Mouse (Mus musculus) gastrocnemius, postnatal 4 days (tissue): ENCODE measurements around the gene Bdnf. TPM values are rescaled to one million over a fixed set of nuclear protein-coding genes. Genes with fewer than 3 reads are reported as not detected.

ENCODE experiments used
- DNase-seq, 2 experiments: peaks; one replicate each; pipeline ENCODE4 v3.0.0; 2021 to 2022; ENCODE audit warnings: low spot score in 2 of 2, mixed read lengths in 2 of 2
- long read RNA-seq, 2 experiments: library from polyadenylated mRNA; stranded (forward); transcript quantifications; one replicate each; pipeline ENCODE4 v2.0.0; 2021
- total RNA-seq, 2 experiments: library from RNA; stranded (reverse); gene quantifications; 2 replicates each; pipeline ENCODE4 v1.2.3; 2021

The Bdnf gene
- total RNA-seq: under 1 TPM; 0.64 to 0.93 TPM
- long read RNA-seq, experiment 1: 0 reads
- long read RNA-seq, experiment 2: 0 reads

- DNase-seq: no peak
Measured at GRCm38 (mm10) chr2:109674532-109674931, at the start of gene Bdnf. Bdnf (plus strand) TSS chr2:109674700.

- no peak for DNase-seq
Measured at GRCm38 (mm10) chr2:109626864-109627263, 47.6 kb upstream of the Bdnf start.

- no peak for DNase-seq
Measured at GRCm38 (mm10) chr2:109673509-109674455, 718 bp upstream of the Bdnf start.

- no peak for DNase-seq
Measured at GRCm38 (mm10) chr2:109675051-109675450, 551 bp downstream of the Bdnf start.

- peak in 1 of 2 experiments; percentile 54 for DNase-seq
Measured at GRCm38 (mm10) chr2:109675973-109676617, 1.6 kb downstream of the Bdnf start.

- no peak for DNase-seq
Measured at GRCm38 (mm10) chr2:109676618-109676974, 2.1 kb downstream of the Bdnf start.

- DNase-seq: peak in 1 of 2 experiments; percentile 9
Measured at GRCm38 (mm10) chr2:109677221-109678089, 3.0 kb downstream of the Bdnf start.

- DNase-seq: peak in 1 of 2 experiments; percentile 9
Measured at GRCm38 (mm10) chr2:109678090-109678409, 3.5 kb downstream of the Bdnf start.

- DNase-seq: no peak
Measured at GRCm38 (mm10) chr2:109678454-109678853, 4.0 kb downstream of the Bdnf start.

- no peak for DNase-seq
Measured at GRCm38 (mm10) chr2:109679446-109679845, 4.9 kb downstream of the Bdnf start.

GRCm38 (mm10) chr2:109681071-109681470 lies 6.6 kb downstream of the Bdnf start:
- no peak for DNase-seq

GRCm38 (mm10) chr2:109688661-109689060 lies 14.2 kb downstream of the Bdnf start:
- DNase-seq: no peak

- no peak for DNase-seq
Measured at GRCm38 (mm10) chr2:109692266-109693177, 18.0 kb downstream of the Bdnf start.

- peak in 1 of 2 experiments; percentile 46 for DNase-seq
Measured at GRCm38 (mm10) chr2:109693178-109694115, 18.9 kb downstream of the Bdnf start.

- no peak for DNase-seq
Measured at GRCm38 (mm10) chr2:109694116-109694837, 19.8 kb downstream of the Bdnf start.

GRCm38 (mm10) chr2:109694838-109695225 lies 20.3 kb downstream of the Bdnf start:
- DNase-seq: peak; percentile 52 to 75

GRCm38 (mm10) chr2:109697151-109697550 lies 22.7 kb downstream of the Bdnf start:
- no peak for DNase-seq

- no peak for DNase-seq
Measured at GRCm38 (mm10) chr2:109700291-109700690, 25.8 kb downstream of the Bdnf start.
